Mouse (Mus musculus) forebrain, embryonic 10.5 days (tissue): ENCODE data around the gene Armc8. TPM values are rescaled to one million over a fixed set of nuclear protein-coding genes. Genes with fewer than 3 reads are reported as not detected.

ENCODE experiments used
- DNase-seq: peaks from one replicate; pipeline ENCODE4 v3.0.0-alpha.2; 2017; ENCODE audit warnings: low spot score; ENCODE audit errors: extremely low spot score
- H3K27ac ChIP-seq: fragments of 300-500 bp; sonication (generic); 2 replicates; pipeline ENCODE4 v1.5.1; 2016; ENCODE audit warnings: mild to moderate bottlenecking
- H3K27me3 ChIP-seq: fragments of 300-500 bp; sonication (generic); 2 replicates; pipeline ENCODE4 v1.6.1; 2016; ENCODE audit warnings: mild to moderate bottlenecking; ENCODE audit not compliant: poor library complexity, severe bottlenecking
- H3K36me3 ChIP-seq: fragments of 300-500 bp; sonication (generic); replicated peaks from 2 replicates; pipeline ENCODE4 v1.6.1; 2016; ENCODE audit warnings: mild to moderate bottlenecking, moderate library complexity
- H3K4me1 ChIP-seq: fragments of 300-500 bp; sonication (generic); 2 replicates; pipeline ENCODE4 v1.6.1; 2016
- H3K4me3 ChIP-seq: fragments of 300-500 bp; sonication (generic); 2 replicates; pipeline ENCODE4 v1.5.1; 2016; ENCODE audit warnings: mild to moderate bottlenecking, moderate library complexity
- H3K9me3 ChIP-seq: fragments of 300-500 bp; sonication (generic); 2 replicates; pipeline ENCODE4 v1.6.1; 2016; ENCODE audit warnings: mild to moderate bottlenecking, moderate library complexity
- WGBS: fragments of 180-500 bp; shearing (Covaris S2); methylation state at CpG from one replicate; pipeline ENCODE4 v1.1.7; 2016; 5-methylcytosine and 5-hydroxymethylcytosine counted together
- polyA plus RNA-seq: library from polyadenylated mRNA; unstranded; fragments of >200 nt; fragmentation: Nextera tagmentation; extraction: Ambion mirVana; gene quantifications from 2 replicates; pipeline ENCODE4 v1.2.1, GENCODE M21; 2016

Gene Armc8
- polyA plus RNA-seq, 1 experiment from 2014 or later = 30.4 TPM

DNA sequence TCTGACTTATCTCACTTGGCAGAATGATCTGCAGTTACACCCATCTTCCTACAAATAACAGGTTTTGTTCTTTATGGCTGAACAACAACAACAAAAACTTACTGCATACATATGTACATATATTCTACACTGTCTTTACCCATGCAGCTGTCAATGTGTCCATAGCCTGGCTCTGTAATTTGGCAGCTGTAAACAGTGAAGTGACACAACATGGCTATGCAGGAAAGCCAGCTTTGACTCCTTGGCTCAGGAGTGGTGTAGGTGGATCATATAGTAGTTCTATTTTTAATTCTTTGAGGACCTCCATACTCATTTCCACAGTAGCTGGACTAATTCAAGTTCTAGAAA is 9.2 kb downstream of the Armc8 start:
- Histone ChIP-seq H3K27me3 (no peaks in the 10 kb centered on the region), H3K4me3 (no peak overlapping the region), H3K27ac (no peak overlapping the region), H3K36me3 (no peaks in the 10 kb centered on the region), H3K4me1 (peaks cover 4% of the 10 kb centered on the region; the same call in 1 of the 2 replicates), H3K9me3 (no peaks in the 10 kb centered on the region)
- no peak for DNase-seq

DNA sequence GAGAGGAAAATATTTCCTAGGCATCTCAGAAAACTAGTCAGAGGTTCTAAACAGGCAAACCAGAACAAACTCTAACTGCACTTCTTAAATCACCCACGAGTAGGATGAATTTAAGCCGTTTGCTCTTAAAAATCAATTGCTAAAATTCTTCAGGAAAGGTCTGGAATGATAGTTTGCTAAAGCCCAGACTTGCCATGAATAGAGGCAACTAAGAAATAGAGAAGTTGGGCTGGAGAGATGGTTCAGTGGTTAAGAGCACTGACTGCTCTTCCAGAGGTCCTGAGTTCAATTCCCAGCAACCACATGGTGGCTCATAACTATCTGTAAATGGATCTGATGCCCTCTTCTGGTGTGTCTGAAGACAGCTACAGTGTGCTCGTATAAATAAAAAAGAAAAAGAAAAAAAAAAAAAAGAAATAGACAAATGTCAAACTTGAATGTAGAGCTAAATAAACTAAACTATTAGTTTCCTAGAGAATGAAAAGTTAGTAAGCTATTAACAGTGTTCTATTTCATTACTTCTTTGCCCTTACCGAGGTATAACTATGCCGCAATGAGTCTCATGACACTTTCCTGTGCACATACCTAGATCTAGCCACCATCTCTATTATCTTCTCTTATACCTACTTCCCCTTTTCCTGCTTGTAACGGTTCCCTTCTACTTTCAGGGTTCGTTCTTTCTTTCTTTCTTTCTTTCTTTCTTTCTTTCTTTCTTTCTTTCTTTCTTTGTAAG is 9.7 kb downstream of the Armc8 start:
- WGBS = 93% methylated on average over 7 of the region's 7 CpGs
- H3K36me3 ChIP-seq = no peaks in the 10 kb centered on the region

DNA sequence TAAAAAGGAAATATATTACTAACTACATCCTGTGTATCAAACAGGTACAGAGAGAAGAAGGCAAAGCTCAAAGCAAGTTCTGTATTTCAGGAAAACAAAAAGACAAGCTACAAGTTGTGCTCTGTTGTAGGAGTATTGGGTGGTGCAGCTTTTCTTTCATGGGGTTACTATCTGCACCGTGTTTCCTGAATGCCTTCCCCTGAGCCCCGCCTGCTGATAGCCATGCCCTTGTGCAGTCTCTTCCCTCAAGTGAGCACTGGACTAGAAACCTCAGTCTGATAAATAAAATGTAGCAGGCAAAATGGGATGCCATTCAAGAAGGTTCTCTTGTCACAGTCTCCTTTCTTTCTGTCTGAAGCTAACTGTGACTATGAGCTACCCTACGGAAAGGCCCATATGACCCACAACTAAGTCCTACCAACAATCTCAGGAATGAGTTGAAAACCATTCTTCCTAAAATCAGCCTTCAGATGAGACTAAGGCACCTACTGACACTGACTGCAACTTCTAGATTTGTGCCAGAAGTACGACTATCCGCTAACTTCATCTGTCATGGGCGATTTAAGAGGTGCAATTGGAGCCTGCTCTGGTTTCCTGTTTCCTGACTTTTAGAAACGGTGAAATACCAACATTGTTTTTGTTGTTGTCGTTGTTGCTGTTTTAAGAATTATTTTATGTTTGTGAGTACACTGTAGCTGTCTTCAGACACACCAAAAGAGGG is 11.0 kb downstream of the Armc8 start:
- Histone ChIP-seq H3K36me3 (no peaks in the 10 kb centered on the region), H3K4me3 (no peak overlapping the region), H3K9me3 (no peaks in the 10 kb centered on the region), H3K4me1 (no peaks in the 10 kb centered on the region), H3K27me3 (no peaks in the 10 kb centered on the region), H3K27ac (no peak overlapping the region)
- no peak for DNase-seq
- WGBS = 93% methylated on average over 8 of the region's 8 CpGs

More for the DNA sequence above, 9.7 kb downstream of the Armc8 start:
- no peaks in the 10 kb centered on the region for H3K27me3 ChIP-seq
- DNase-seq = no peak
- H3K9me3 ChIP-seq = no peaks in the 10 kb centered on the region
- no peak overlapping the region for H3K27ac ChIP-seq
- H3K4me3 ChIP-seq = no peak overlapping the region
- H3K4me1 ChIP-seq = peaks cover 4% of the 10 kb centered on the region; the same call in 1 of the 2 replicates

DNA sequence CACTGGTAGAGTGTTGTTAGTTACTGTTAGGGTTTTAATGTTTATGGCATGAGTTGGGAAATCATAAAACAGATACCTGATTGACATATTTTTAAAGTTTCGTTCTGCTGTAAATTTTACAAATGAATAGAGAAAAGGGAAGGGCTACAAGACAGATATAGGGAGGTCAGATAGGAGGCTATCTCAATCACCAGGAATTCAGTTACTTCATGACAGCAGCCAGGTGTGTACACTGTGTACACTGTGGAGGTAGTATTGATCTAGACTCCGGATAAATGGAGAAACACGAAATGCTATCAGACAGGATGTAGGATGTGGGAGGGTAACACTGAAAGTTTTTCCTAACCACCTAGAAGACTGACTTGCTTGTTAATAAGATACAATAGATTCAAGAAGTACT is 13.4 kb downstream of the Armc8 start:
- Histone ChIP-seq H3K9me3 (no peaks in the 10 kb centered on the region), H3K4me3 (no peak overlapping the region), H3K27me3 (no peaks in the 10 kb centered on the region), H3K36me3 (peaks cover 6% of the 10 kb centered on the region), H3K4me1 (no peaks in the 10 kb centered on the region), H3K27ac (no peak overlapping the region)
- WGBS = 92% methylated on average over 3 of the region's 3 CpGs
- no peak for DNase-seq

DNA sequence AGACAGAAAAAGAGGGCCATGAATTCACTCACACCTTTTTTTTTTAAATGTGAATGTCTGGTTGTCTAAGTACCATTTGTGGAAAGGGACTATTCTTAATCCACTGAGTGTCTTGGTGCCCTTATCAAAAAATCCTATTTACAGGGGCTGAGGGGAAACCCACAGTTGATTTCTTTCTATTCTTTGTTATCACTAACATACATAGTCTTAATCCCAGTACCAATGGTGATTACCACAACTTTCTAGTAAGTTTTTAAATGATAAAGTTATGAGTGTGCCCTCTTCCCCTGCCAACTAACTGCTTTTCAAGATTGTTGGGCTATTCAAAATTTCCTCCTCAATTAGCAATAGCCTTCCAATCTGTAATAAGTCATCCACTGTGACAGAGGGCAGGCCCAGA is 14.6 kb downstream of the Armc8 start:
- Histone ChIP-seq H3K9me3 (no peaks in the 10 kb centered on the region), H3K4me3 (no peak overlapping the region), H3K36me3 (peaks cover 13% of the 10 kb centered on the region), H3K27ac (no peak overlapping the region), H3K4me1 (no peaks in the 10 kb centered on the region), H3K27me3 (no peaks in the 10 kb centered on the region)
- no peak for DNase-seq

DNA sequence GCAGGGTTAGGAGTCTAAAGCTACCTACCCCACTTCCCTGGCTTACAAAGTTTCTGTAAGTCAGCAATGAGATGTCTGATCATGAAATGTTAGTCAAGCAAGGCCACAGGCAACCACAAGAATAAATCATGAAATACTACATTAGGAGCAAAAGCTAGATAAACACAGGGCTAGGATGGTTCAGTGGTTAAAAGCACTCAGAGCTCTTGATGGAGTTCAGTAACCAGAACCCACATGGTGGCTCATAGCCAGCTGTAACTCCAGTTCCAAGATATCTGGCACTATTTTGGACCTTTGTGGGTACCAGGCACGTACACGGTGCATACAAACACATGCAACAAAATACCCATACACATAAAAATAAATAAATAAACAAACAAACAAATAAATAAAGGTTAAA is 15.7 kb downstream of the Armc8 start:
- Histone ChIP-seq H3K27ac (no peak overlapping the region), H3K36me3 (peaks cover 13% of the 10 kb centered on the region), H3K4me1 (no peaks in the 10 kb centered on the region), H3K27me3 (no peaks in the 10 kb centered on the region), H3K9me3 (no peaks in the 10 kb centered on the region), H3K4me3 (no peak overlapping the region)
- WGBS = 97% methylated on average over 2 of the region's 2 CpGs
- DNase-seq = no peak

DNA sequence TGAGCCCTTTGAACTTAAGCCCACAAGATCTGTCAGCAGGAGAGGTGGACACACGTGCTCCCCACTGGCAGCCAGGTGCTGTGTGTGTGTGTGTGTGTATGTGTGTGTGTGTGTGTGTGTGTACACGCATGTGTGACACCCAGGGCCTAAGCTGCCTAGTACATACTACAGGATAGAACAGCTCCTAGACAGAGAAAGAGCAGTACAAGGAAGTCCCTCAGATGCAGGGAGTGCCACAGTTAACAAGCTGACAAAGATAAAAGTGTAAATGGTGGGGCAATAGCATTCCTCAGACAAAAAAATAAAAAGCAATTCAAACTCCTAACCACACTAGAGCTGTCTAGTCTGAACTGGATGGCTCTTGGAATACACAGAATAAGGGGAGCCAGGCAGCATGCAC is 16.6 kb downstream of the Armc8 start:
- no peaks in the 10 kb centered on the region for H3K27me3 ChIP-seq
- no peaks in the 10 kb centered on the region for H3K9me3 ChIP-seq
- H3K4me3 ChIP-seq = no peak overlapping the region
- H3K36me3 ChIP-seq = peaks cover 13% of the 10 kb centered on the region
- 89% methylated on average over 2 of the region's 2 CpGs for WGBS
- no peak overlapping the region for H3K27ac ChIP-seq
- no peaks in the 10 kb centered on the region for H3K4me1 ChIP-seq
- no peak for DNase-seq

DNA sequence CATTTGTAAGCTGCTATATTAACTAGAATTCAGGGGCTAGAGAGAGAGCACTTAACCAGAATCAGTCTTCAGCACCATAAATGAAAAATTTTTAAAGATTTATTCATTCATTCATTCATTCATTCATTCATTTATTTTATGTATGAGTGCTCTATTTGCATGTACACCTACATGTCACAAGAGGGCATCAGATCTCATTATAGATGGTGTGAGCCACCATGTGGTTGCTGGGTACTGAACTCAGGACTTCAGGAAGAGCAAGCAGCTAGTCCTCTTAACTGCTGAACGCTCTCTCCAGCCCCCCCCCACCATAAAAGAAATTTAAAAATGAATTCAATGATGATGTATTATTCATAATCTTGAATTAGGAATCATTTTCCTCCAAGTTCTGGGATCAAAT is 22.4 kb downstream of the Armc8 start:
- Histone ChIP-seq H3K9me3 (no peaks in the 10 kb centered on the region), H3K4me1 (no peaks in the 10 kb centered on the region), H3K36me3 (peaks cover 13% of the 10 kb centered on the region), H3K27ac (no peak overlapping the region), H3K4me3 (no peak overlapping the region), H3K27me3 (no peaks in the 10 kb centered on the region)
- DNase-seq = no peak
- 93% methylated on average over 1 of the region's 1 CpGs for WGBS

DNA sequence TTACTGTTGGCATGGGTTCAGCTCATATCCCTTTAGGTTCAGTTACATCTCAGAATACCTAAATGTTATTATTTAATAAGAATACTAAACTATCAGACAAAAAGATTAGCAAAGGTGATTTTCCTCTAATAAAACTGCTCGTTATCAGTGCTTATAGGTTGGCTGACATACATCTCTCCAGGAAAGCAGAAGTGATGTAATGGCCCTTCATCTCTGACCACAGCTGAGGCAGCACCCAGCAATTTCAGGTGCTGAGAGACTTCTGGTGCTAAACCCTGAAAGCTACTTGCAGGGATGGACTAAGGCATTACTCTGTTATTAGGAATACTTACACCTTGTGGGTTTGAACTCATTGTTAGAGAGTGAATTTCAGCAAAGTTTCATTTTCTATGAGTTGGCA is 36.8 kb downstream of the Armc8 start:
- H3K4me3 ChIP-seq = no peak overlapping the region
- H3K36me3 ChIP-seq = peaks cover 84% of the 10 kb centered on the region
- no peak for DNase-seq
- no peak overlapping the region for H3K27ac ChIP-seq
- H3K27me3 ChIP-seq = no peaks in the 10 kb centered on the region
- no peaks in the 10 kb centered on the region for H3K9me3 ChIP-seq
- 96% methylated on average over 1 of the region's 1 CpGs for WGBS
- no peaks in the 10 kb centered on the region for H3K4me1 ChIP-seq

DNA sequence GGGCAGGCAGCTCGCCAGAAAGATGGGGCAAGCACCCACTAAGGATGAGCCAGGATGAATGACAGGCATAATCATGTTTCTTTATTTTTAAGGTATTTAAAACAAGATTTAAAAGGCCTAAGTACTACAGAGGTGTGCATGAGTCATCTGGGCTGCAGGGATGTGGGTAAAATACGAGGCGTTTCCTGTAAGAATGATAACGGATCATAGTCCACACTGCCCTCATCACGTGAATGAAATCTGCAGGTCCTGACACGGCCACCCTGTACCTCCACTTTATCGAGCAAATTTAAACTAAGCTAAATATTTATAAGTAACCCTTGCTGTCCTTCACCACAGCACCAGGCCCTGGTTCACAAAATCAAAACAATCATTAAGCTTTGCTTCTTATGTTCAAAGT is 62.8 kb downstream of the Armc8 start:
- Histone ChIP-seq H3K36me3 (peaks cover 30% of the 10 kb centered on the region), H3K4me1 (no peaks in the 10 kb centered on the region), H3K4me3 (no peak overlapping the region), H3K27ac (no peak overlapping the region), H3K27me3 (no peaks in the 10 kb centered on the region), H3K9me3 (no peaks in the 10 kb centered on the region)
- 91% methylated on average over 7 of the region's 7 CpGs for WGBS
- no peak for DNase-seq

DNA sequence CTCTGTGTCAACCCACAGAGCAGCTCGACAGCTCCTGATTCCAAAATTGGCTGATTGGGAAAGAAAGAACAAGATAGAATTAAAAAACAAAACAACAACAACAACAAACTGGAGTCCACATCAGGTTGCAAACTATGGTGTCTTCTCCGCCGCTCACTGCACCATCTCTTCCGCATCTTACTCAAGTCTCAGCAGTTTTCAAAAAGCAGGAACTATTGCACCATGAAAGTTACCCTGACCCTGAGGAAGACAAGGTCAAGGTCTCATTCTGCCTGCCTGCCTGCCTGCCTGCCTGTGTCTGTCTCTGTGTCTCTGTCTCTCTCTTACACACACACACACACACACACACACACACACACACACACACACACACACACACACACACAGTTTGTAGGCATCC is 69.4 kb downstream of the Armc8 start:
- H3K27me3 ChIP-seq = no peaks in the 10 kb centered on the region
- H3K4me1 ChIP-seq = no peaks in the 10 kb centered on the region
- peaks cover 56% of the 10 kb centered on the region for H3K36me3 ChIP-seq
- no peak for DNase-seq
- H3K9me3 ChIP-seq = no peaks in the 10 kb centered on the region
- 92% methylated on average over 4 of the region's 4 CpGs for WGBS
- H3K27ac ChIP-seq = no peak overlapping the region
- H3K4me3 ChIP-seq = no peak overlapping the region

DNA sequence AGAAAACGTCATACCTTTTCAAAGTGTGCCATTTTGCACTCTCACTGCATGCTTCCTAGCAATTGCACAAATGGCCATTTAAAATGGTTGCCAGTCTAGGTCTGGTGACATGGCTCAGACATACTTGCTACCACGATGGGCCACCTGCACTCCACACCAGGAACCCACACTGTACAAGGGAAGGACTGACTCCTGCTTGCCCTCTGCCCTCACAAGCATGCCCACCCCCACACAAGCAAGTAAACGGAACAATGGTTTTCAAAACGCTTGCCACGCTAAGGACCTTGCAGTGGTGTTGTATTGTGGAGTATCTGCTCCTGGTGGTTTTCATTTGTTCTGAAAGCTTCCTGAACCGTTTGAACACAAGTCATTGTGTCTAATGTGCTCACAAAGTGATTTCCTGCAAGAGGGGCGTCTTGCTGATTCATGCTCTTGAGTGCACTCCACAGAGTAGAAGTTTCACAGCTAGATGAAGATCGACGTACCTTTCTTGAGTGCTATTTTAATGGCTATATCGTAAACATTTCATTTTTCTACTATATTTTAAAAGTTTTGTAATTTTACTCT is 76.0 kb downstream of the Armc8 start:
- no peaks in the 10 kb centered on the region for H3K9me3 ChIP-seq
- no peak for DNase-seq
- peaks cover 81% of the 10 kb centered on the region for H3K36me3 ChIP-seq
- no peaks in the 10 kb centered on the region for H3K4me1 ChIP-seq
- no peak overlapping the region for H3K4me3 ChIP-seq
- WGBS = 89% methylated on average over 10 of the region's 10 CpGs
- no peak overlapping the region for H3K27ac ChIP-seq
- H3K27me3 ChIP-seq = no peaks in the 10 kb centered on the region

DNA sequence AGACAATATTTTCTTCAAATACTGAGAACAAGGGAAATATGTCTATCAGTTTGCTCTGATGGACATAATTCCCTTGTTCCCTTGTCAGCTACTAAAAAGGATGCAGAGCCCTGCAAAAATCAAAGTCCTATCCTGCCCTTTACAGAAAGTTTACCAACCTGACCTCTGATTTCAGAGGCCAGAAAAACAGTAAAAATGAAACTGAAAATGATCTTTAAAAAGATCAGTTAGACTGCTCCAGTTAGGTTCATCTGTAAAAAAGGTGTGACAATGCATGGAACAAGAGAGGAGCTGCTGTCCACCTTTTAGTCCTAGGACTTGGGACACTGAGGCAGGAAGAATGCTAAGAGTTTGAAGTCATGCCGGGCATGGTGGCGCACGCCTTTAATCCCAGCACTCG is 77.6 kb downstream of the Armc8 start:
- Histone ChIP-seq H3K27me3 (no peaks in the 10 kb centered on the region), H3K27ac (no peak overlapping the region), H3K36me3 (peaks cover 83% of the 10 kb centered on the region), H3K4me1 (no peaks in the 10 kb centered on the region), H3K4me3 (no peak overlapping the region), H3K9me3 (no peaks in the 10 kb centered on the region)
- no peak for DNase-seq
- 97% methylated on average over 4 of the region's 4 CpGs for WGBS
